Mouse (Mus musculus) urinary bladder, adult 18-20 months (tissue): ENCODE data around the gene D830030K20Rik.
A peak's percentile ranks its signal among the peaks of the same experiment; 100 is the strongest.
"Not testable (repeated sequence)": the region's sequence is repeated elsewhere in the genome, so short reads cannot be mapped to it uniquely, and the experiment has no call there.

Experiments
- DNase-seq, 2 experiments: peaks; one replicate each; pipeline ENCODE4 v3.0.0; 2022; ENCODE audit warnings: low spot score in 2 of 2, mixed read lengths in 2 of 2

D830030K20Rik gene

GRCm38 (mm10) chr14:3208272-3209152, at the start of gene D830030K20Rik:
TSS of gene D830030K20Rik (plus strand) at chr14:3208488.
- DNase-seq, result peak in 1 of 2 experiments; percentile 19

- DNase-seq, result not testable (repeated sequence)
Measured at GRCm38 (mm10) chr14:3187955-3188354, 20.3 kb upstream of the D830030K20Rik start, which contains the start of gene Gm5795. TSS of gene Gm5795 (plus strand) at chr14:3188255.

GRCm38 (mm10) chr14:3209367-3209766, 1.1 kb downstream of the D830030K20Rik start:
- not testable (repeated sequence) for DNase-seq

- DNase-seq, result not testable (repeated sequence)
Measured at GRCm38 (mm10) chr14:3262531-3262930, 54.2 kb downstream of the D830030K20Rik start.
